Mouse (Mus musculus) adrenal gland, adult (tissue): ENCODE data around the gene Sorcs1.

Experiments
- DNase-seq, 2 experiments: peaks; one replicate each; pipeline ENCODE4 v3.0.0; 2022 to 2023; ENCODE audit warnings: low spot score in 1 of 2; ENCODE audit not compliant: inconsistent age in 2 of 2

The Sorcs1 gene

DNA sequence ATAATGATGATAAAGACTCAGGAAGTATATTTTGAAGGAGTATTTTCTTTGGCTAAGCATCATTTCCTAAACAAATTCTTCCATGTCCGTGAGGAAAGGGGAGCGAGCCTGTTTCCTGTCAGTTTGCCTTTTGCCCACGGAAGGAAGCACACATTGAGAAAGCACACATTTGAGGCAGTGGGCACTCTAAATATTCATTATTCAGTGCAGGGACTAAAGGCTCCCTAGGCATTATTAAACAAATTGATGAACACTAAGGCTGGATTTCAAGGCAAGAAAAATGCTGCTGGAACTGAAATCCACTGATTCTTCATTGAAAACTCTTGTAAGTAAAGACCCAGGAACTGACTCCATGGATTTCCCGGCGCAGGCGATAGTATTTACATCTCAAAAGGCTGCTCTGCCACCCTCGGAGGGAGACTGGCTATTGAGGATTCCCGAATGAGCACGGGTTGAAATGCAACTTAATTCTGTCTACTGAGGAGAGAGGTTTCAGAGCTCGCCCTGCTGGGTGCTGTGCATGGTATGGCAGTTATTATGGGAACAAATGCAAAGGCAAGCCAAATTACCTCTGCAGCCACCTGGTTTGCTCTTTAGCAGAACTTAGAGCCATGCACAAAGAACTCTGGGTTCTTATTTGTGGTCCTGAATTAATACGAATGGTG is 238.1 kb downstream of the Sorcs1 start:
- no peak for DNase-seq

DNA sequence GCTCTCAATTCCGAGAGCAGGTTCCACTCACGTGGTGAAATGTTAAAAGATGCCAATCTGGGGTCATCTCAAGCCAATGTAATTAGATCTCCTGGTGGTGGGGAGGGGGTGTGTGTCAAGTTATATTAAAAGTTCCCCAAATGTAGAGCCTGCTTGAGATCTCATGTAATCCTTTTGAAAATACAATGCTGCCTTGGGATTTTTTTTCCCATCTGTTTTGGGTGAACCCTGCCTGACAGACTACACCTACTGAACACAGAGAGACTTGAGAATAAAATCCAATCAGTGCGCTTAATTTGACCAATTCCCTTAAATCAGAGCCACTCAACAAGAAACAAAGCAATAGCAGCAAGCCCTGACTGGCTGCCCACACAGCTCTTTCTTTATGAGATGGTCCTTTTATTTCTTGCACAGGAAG is 239.0 kb downstream of the Sorcs1 start:
- no peak for DNase-seq

DNA sequence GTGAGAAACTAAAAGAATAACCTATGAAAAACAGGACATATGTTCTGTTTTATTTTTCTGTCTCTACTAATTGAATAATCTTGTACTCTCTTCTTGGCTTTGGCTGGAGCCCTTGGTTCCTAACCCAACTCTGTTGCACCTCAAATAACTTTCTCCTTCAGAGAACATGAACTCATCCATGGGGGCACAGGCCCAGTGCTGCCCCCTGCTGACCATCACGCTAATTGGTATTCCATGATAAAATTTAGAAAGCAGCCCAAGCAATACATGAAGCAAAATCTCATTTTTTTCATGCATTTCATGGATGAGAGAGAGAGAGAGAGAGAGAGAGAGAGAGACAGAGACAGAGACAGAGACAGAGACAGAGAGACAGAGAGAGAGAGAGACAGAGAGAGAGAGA is 255.5 kb downstream of the Sorcs1 start:
- DNase-seq: peak in 1 of 2 experiments; percentile 29

DNA sequence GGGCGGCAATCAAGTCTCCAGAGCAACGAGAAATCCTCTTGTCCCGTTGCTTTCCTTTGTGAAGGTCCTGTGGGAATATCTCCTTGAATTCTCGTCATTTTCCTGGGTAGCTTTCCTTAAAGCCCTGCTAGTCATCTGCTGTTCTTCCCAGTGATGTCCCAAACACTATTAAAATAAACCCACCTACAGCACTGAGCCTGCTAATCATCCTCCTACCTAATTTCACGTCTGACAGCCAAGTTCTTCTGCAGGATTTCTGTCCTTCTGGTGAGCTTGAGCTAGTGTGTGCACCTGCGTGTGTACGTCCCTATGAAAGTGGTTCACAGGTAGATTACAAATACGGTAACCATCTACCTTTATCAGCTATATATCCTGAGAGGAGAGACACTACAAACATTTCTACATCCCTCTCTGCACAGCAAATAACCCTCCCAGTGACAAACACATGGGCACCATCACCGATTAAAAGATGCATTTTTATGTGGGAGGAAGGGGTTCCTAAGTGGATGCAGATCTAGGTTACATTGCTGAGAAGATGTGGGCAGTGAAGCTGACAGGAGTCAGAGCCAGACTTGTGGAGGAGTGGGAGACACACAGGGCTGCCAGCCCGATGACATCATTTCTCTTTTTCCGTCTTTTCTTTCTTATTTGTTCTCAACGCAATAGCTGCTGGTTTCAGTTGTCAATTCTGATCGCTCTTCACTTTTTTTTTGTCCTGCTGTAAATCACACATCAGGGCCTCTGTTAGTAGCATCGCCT is 259.3 kb downstream of the Sorcs1 start:
- no peak for DNase-seq

DNA sequence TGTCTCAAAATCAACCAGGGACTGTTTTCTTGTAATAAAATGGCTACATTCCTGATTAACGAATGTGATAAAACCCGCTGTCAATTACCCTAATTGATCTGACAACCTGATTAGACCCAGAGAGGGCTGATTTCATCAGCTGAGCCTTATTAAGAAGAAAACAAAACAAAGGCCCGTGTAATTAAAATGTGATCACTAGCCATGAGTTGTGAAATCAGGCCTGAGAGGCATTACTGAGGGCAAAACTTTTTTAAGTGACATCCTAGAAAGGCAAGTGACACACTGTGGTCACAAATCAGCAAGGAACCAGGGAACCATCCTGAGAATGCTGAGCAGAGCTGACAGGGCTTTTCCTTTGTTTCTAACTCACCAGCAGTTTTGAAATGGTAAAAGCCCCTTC is 267.9 kb downstream of the Sorcs1 start:
- no peak for DNase-seq

DNA sequence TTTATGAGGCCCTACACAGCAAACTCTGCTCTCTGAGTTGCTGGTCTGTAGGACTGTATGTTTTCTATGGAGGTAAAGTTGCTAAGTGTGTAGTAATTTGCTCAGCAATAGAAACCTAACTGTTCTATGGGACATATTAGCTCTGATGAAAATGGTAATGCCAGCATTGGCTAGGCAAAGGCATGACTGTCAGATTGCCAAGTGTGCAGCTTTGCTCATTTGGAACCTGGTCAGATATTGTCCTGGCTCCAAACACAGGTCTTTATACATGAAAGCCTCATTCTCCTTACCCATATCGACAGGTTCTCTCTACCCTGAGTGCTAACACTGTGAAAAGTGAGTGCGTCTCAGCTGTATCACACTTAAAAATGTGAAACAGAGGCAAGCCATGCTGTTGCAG is 280.1 kb downstream of the Sorcs1 start:
- DNase-seq: no peak

DNA sequence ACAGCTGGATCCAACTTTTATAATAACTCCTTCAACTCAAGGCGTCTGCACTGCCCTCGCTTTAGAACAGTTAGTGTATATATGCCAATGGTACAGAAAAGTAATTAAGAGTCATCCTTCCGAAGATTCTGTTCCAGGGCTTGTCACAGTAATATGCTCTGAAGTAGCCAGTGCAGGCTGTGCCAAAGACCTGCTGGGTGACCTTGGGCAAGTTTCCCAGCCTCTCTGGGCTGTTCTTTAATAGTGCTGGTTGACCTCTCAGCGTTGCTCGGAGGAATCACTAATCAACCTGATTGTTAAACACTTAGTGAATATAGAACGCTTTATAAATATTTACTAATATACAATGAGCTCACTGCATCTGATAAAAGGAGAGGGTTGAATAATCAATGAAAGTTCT is 282.7 kb downstream of the Sorcs1 start:
- peak; percentile 73 to 80 for DNase-seq

DNA sequence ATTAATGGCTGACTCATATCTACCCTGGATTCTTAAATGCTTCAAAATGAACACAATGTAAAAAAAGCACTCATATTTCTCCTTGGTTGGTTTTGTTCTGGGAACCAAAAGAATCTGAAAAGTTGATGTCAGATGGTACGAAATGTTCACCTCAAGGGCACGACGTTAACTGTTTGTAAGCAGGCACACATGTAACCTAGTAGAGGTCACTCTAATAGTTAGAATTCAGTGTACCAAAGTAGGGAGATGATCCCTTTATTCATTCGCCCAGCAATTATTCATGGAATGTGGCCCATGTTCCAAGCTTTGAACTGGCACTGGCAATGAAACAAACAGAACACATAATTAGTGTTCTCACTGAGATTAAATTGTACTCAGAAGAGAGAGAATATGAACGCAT is 284.3 kb downstream of the Sorcs1 start:
- peak in 1 of 2 experiments; percentile 44 for DNase-seq

DNA sequence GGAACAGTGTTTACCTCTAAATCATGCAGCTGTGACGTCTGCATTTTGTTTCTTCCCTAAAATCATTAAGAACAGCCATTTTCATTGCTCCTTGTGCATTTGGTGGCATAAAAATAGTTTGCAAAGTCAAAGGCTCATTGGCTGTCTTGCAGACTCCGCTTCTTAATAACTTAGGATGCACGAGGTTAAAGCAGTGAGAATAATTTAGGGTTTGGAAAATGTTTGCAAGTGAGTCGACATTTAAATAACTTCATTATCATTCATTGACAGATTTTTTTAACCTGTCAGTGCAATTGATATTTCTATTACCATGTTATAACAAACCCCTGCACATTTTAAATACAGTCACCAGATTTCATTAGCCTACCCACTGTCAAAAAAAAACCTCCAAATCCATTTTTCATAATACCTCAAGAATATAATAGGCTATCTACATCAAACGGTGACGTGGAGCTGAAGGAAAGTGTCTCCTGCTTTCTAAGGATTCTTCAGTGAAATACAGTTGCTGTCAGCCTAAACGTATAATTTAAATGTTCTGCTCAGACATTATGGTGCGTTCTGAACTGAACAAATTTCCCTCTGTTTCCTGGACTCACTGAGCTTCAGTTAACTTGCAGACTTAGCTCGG is 288.4 kb downstream of the Sorcs1 start:
- DNase-seq: no peak

DNA sequence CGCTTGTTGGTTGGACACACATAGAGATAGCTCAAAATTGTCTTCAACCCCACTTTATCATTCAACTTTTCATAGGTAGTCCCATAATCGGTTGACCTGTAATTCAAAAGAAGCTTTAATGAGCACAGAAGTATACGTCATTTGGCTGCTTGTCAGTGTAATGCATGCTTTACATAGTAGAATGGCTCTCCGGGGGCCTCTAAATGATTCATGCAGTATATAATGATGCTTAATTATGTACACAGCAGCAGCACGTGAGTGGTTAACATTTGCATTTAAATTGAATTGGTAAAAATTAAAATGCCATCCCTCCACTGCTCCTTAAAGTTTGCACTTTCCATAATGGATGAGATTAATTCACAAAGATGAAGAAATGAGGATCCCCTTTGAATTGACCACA is 299.5 kb downstream of the Sorcs1 start:
- no peak for DNase-seq

DNA sequence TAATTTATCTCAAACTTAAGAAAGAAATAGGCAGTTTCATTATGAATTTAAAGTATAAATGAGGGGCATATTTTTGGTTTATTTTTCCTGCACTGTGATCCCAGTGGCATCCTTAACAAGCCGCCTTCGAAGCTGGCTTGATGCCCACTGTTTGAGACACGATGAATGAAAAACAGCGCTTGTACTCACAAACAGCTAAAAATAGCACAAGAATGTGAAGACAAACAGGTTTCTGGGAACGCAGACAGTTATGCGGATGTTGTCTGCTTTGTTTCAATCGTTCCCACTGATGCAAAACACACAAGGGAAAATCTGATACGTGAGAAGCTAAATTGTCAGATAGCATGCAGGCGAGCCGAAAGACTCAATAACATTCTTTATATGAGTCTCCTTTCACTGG is 303.7 kb downstream of the Sorcs1 start:
- peak in 1 of 2 experiments; percentile 26 for DNase-seq

DNA sequence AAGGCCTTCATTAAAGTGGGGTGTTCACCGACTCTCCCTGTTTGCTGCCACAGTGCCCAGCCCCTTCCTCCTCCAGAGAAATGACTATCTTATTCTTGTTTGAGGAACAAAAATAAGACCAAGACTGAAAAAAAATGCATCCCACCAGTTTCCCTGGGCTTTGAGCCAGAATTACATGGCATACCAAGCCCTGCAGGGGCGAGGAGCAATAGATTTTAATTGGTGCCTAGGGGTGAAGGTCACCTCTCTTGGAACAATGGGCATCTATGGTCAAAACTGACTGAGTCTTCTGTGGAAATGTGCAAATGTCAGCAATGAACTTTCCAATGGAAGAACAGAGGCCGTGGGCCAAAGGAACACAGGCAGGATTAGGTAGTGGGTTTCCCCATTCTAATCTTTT is 312.0 kb downstream of the Sorcs1 start:
- no peak for DNase-seq

DNA sequence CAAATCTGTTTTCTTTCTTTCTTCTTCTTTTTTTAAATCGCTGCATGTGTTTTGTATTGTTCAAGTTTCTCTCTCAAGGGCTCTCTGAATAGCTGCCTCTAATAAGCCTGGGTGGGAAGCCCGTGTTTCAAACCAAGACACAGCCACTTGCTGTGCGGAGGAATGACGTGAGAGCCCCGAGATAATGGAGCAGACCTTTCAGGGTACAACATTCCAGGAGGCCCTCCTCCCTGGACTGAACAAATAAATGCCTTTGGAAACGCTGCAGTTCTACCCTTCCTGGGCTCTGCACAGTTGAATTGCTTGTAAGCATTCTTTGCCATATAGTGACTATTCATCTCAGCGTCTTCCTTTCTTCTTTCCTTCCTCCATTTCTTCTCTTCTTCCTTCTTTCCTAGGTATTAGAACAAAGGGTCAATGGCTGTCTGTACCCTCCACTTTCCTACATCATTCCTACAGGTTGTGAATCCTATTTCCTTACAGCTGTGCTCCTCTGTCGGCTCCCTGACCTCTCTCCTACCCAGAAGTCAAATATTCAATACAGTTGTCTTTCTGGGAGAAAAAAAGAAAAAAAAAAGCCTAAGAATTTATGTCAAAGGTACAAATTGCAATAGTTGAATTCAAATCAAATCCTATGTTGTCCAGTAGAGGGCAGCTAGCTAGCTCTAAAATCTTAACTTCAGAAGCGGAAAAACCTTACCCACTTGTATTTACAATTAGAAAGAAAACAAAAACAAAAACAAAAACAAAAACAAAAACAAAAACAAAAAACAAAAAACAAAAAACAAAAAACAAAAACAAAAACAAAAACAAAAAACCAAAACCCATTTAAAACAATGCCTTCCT is 315.6 kb downstream of the Sorcs1 start:
- no peak for DNase-seq

DNA sequence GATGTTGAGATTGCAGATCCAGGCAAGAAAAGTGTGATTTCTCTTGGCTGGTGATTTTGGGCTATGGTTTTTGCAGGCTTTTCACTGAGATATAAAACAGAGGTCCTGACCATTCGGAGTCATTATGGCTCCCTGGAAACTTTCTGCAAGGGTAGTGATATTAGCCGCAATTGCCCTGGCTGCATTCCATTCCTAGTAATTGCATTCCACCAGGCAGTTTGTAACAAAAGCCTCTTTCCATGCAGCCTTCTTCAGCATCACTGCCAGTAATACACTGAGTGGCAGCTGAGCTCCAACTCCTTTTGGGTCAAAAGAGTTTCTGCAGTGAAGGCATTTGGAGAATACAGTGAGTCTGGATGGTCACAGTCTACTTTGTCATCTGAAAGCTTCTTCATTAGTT is 319.9 kb downstream of the Sorcs1 start:
- DNase-seq: no peak

DNA sequence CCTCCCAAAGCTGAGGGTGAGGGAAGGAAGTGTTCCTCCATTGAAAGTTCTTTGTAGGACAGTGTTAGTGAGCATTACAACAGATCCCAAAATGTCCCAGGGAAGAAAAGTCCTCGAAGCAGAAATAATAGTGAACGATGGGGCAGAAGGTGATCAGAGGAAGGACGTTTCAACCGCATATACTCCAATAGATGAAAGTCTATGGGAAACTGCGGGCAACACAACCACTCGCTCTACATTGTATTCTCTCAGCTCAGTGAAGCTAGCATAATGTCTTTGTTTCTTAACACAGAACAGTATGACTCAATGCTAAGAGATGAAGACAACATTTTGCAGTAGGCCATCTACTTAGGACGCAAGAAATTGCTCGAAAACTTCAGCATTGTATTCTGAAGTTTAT is 339.2 kb downstream of the Sorcs1 start:
- DNase-seq: no peak

DNA sequence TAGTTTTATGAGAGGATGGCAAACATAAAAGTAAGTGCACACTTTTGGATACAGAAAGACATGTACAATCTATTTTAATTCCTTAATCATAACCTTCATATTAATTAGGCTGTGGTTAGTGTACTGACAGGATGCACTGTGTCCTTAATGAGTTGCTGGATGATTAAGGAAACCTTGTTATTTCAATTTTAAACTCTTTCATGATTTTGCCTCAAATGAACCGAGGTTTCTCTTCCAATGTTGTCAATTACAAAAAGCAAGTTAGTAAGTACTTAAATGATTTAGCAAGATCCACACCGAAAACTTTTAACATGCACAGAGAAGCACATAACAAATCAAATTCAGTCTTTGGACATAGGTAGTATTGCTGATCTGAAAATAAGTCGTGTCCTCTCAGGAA is 341.7 kb downstream of the Sorcs1 start:
- DNase-seq: no peak

DNA sequence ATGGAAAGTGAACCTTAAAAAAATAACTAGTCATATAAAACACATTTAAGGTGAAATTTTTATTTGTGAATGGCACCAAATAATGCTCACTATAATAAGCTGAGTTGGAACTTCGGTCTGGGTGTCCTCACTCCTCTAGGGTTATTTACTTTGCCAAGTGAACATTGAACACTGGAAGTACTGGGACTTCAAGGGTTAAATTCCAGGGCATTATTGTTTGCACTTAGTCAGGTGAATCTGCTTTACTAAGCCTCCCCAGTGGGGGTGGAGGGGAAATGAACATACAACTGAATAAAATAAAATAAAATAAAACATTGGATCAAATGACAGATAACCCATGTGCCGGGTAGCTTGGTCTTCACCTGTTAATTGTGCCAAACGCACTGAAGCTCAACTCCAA is 347.3 kb downstream of the Sorcs1 start:
- no peak for DNase-seq

DNA sequence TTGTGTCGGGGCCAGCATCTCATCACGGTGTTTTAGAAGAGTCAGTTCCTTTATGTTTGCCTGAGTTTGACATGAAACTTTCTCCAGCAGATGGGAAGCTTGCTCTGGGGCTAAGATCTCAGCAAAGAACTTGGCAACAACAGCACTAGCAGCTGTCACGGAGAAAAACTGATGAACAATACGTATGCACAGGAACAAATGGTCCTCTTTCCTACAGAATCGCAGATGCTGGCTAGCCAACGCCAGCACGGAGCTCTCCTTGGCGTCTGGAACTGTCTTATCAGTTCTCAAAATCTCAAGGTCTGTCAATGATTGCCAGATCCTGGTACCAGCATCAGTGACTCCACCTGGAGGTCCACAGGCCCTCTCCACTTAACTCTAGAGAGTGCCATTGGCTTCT is 350.6 kb downstream of the Sorcs1 start:
- DNase-seq: peak in 1 of 2 experiments; percentile 19

DNA sequence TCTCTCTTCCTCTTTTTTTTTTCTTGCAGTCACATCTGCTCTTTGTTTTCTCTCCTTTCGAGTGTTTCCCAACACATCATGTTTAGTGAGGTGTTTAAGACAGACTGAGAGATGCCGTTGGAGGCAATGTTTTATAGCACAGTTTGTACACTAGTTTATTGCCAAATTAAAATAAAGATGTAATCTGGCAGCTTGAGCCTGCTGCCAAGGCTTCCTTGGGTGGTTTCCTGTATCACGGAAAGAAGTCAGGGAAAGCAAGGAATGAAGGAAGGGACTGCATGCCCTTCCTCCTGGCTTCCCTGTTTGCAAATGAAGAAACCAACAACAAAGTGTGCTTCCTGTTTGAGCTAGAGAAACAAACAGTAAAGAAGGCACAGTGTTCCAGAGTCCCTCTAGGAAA is 352.3 kb downstream of the Sorcs1 start:
- DNase-seq: no peak

DNA sequence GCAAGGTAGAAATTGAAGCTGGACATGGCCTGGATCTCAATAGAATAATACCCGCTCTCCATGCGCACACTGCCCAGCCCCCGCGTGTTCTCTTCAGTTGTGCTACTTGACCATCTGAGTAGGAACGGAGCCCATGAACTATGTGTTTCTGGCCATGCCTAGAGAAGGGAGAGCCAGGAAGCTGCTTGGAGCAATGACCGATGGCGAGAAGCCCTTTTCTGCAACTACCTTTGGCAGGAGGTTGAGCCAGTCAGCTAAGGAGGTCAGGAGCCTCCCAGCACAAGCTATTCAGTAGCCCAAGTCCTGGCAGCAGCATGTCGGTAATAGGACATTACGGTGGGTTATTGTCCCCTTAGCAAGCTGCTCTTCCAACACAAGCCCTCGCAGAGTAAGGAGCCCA is 352.8 kb downstream of the Sorcs1 start:
- DNase-seq: no peak

DNA sequence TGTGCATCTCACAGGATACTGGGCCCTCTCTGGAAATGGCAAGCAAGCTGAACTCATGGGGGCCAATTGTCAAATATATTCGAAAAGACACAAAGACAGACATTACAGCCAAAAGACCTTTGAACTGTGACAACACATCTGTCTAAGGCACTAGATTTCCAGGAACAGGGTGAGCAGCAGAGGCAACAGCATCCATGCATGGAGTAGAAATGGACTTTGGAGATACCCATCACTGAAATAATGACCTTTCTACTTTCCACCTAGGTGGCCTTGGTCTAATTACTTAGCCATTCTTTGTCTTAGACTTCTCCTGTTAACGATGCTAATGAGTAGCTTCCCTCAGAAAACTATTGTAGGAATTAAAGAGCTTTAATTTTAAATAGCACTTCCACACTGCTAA is 371.4 kb downstream of the Sorcs1 start:
- no peak for DNase-seq
